Mouse (Mus musculus) MEL (cell line): Measurements from ENCODE around the gene Osbpl11.

ENCODE experiments used
- CTCF ChIP-seq, 3 experiments: IDR thresholded peaks in 2 of 3; conservative IDR thresholded peaks in 1 of 3; 2 replicates each; pipeline ENCODE4 v1.5.1; 2011 to 2012; ENCODE audit warnings: low read length in 3 of 3, low read depth in 2 of 3, mild to moderate bottlenecking in 2 of 3, improper control_type of control experiment in 1 of 3, inconsistent platforms in 1 of 3, mixed read lengths in 1 of 3, moderate library complexity in 1 of 3; ENCODE audit not compliant: control insufficient read depth in 1 of 3, insufficient read depth in 1 of 3, poor library complexity in 1 of 3, severe bottlenecking in 1 of 3
- E2F4 ChIP-seq: IDR thresholded peaks from 2 replicates; pipeline ENCODE4 v1.6.1; 2011; ENCODE audit warnings: low read depth, low read length, improper control_type of control experiment, borderline replicate concordance
- ELF1 ChIP-seq: IDR thresholded peaks from 2 replicates; pipeline ENCODE4 v1.6.1; 2014; ENCODE audit warnings: low read depth, mild to moderate bottlenecking, inconsistent platforms, low read length, improper control_type of control experiment, moderate library complexity
- EP300 ChIP-seq, 2 experiments: IDR thresholded peaks; 2 replicates each; pipeline ENCODE4 v1.6.1; 2011; ENCODE audit warnings: improper control_type of control experiment in 2 of 2, low read length in 2 of 2, low read depth in 1 of 2, mild to moderate bottlenecking in 1 of 2
- GATA1 ChIP-seq: IDR thresholded peaks from 2 replicates; pipeline ENCODE4 v1.6.1; 2011; ENCODE audit warnings: low read depth, low read length, improper control_type of control experiment
- MAX ChIP-seq: IDR thresholded peaks from 2 replicates; pipeline ENCODE4 v1.6.1; 2011; ENCODE audit warnings: low read length, improper control_type of control experiment
- POLR2A ChIP-seq, 2 experiments: IDR thresholded peaks; 2 replicates each; pipeline ENCODE4 v1.6.1; 2011 to 2012; ENCODE audit warnings: low read length in 2 of 2, mild to moderate bottlenecking in 2 of 2, control low read depth in 1 of 2, improper control_type of control experiment in 1 of 2, low read depth in 1 of 2, moderate library complexity in 1 of 2; ENCODE audit not compliant: control insufficient read depth in 1 of 2, insufficient read depth in 1 of 2, poor library complexity in 1 of 2
- POLR2AphosphoS2 ChIP-seq: IDR thresholded peaks from 2 replicates; pipeline ENCODE4 v1.6.1; 2011; ENCODE audit warnings: low read length, improper control_type of control experiment
- RAD21 ChIP-seq: IDR thresholded peaks from 2 replicates; pipeline ENCODE4 v1.6.1; 2011; ENCODE audit warnings: mild to moderate bottlenecking, low read depth, low read length, improper control_type of control experiment
- TAL1 ChIP-seq: IDR thresholded peaks from 2 replicates; pipeline ENCODE4 v1.6.1; 2012; ENCODE audit warnings: mild to moderate bottlenecking, inconsistent platforms, low read length, moderate library complexity, mixed read lengths
- TBP ChIP-seq: IDR thresholded peaks from 2 replicates; pipeline ENCODE4 v1.8.0; 2011; ENCODE audit warnings: low read depth, low read length, improper control_type of control experiment
- UBTF ChIP-seq: IDR thresholded peaks from 2 replicates; pipeline ENCODE4 v1.6.1; 2012; ENCODE audit warnings: low read depth, mild to moderate bottlenecking, inconsistent platforms, low read length, improper control_type of control experiment, moderate library complexity, borderline replicate concordance; ENCODE audit not compliant: insufficient read depth

DNA sequence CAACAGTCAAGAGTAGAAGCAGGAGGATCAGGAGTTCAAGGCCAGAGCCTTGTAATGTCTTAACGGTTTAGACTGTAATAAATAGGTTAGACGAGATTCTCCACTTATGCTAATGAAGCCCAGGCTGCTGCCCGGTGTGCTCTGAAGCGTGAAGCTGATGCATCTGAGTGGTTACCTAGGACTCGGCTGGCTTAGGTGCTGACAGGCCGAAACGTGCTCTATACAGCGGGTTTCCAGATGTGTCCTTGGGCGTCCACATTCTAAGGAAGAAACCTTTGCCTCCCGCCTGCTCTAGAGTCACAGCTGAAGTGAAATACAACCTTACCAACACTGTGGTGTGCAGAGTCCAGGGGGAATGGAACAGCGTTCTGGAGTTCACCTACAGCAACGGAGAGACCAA, 49.3 kb downstream of the Osbpl11 start:
- TF ChIP-seq CTCF (IDR thresholded peaks at IDR 0.05 in 2 of 3, conservative IDR thresholded peaks at IDR 0.05 in 1 of 3; ENCODE audit: control insufficient read depth in 1 of 3, insufficient read depth in 1 of 3, low read depth in 2 of 3, low read length in 3 of 3, poor library complexity in 1 of 3, severe bottlenecking in 1 of 3) (no peak), RAD21 (no peak), POLR2AphosphoS2 (no peak), POLR2A (IDR thresholded peaks at IDR 0.05; ENCODE audit: control insufficient read depth in 1 of 2, insufficient read depth in 1 of 2, low read depth in 1 of 2, low read length in 2 of 2, poor library complexity in 1 of 2) (no peak), MAX (no peak), EP300 (IDR thresholded peaks at IDR 0.05; ENCODE audit: low read depth in 1 of 2, low read length in 2 of 2) (no peak), E2F4 (no peak), UBTF (no peak), TAL1 (no peak), GATA1 (no peak), ELF1 (no peak), TBP (no peak)
